Mouse (Mus musculus) forebrain, embryonic 14.5 days (tissue): ENCODE results near the gene Nr4a1. TPM values are rescaled to one million over a fixed set of nuclear protein-coding genes. Genes with fewer than 3 reads are reported as not detected.

Experiments
- ATAC-seq: fragments of 200-750 bp; cut with Nextera tagmentation; 2 replicates; pipeline ENCODE4 v1.8.0; 2017; ENCODE audit warnings: mild to moderate bottlenecking, moderate library complexity
- DNase-seq: peaks from one replicate; pipeline ENCODE4 v3.0.0-alpha.2; 2015; ENCODE audit warnings: low spot score
- H3K27ac ChIP-seq: fragments of 300-500 bp; sonication (generic); 2 replicates; pipeline ENCODE4 v1.5.1; 2014; ENCODE audit warnings: low read depth, mild to moderate bottlenecking, control low read depth, low read length, moderate library complexity
- H3K27me3 ChIP-seq: fragments of 300-500 bp; sonication (generic); replicated peaks from 2 replicates; pipeline ENCODE4 v1.6.1; 2014; ENCODE audit warnings: low read length, control low read depth, mixed read lengths; ENCODE audit not compliant: control insufficient read depth, insufficient read depth
- H3K36me3 ChIP-seq: fragments of 300-500 bp; sonication (generic); 2 replicates; pipeline ENCODE4 v1.6.1; 2014; ENCODE audit warnings: low read length, control low read depth; ENCODE audit not compliant: control insufficient read depth, insufficient read depth
- H3K4me1 ChIP-seq: fragments of 300-500 bp; sonication (generic); 2 replicates; pipeline ENCODE4 v1.6.1; 2014; ENCODE audit warnings: antibody characterized with exemption, low read length, control low read depth; ENCODE audit not compliant: control insufficient read depth, insufficient read depth
- H3K4me2 ChIP-seq: fragments of 300-500 bp; sonication (generic); 2 replicates; pipeline ENCODE4 v1.6.1; 2014; ENCODE audit warnings: mild to moderate bottlenecking, control low read depth, low read length
- H3K4me3 ChIP-seq: fragments of 300-500 bp; sonication (generic); 2 replicates; pipeline ENCODE4 v1.5.1; 2014; ENCODE audit warnings: low read depth, low read length, control low read depth
- H3K9ac ChIP-seq: fragments of 300-500 bp; sonication (generic); 2 replicates; pipeline ENCODE4 v1.6.1; 2014; ENCODE audit warnings: mild to moderate bottlenecking, low read length, control low read depth, moderate library complexity
- H3K9me3 ChIP-seq: fragments of 300-500 bp; sonication (generic); replicated peaks from 2 replicates; pipeline ENCODE4 v1.6.1; 2016; ENCODE audit warnings: low read length, control low read depth, mixed read lengths; ENCODE audit not compliant: control insufficient read depth
- WGBS: fragments of 180-500 bp; shearing (Covaris S2); extraction: QIAGEN DNeasy Blood & Tissue Kit; methylation state at CpG from one replicate; pipeline ENCODE4 v1.1.7; 2014; 5-methylcytosine and 5-hydroxymethylcytosine counted together
- polyA plus RNA-seq: library from polyadenylated mRNA; unstranded; fragments of >200 nt; fragmentation: Nextera tagmentation; extraction: Ambion mirVana; gene quantifications from 2 replicates; pipeline ENCODE4 v1.2.1, GENCODE M21; 2014

Gene Nr4a1
- polyA plus RNA-seq, 1 experiment from 2014 or later = 2.1 TPM

GRCm38 (mm10) chr15:101256463-101257206 is 2.6 kb downstream of the Nr4a1 start:
- H3K9ac ChIP-seq = no peak overlapping the region
- no peak for ATAC-seq
- H3K4me1 ChIP-seq = 0 out of 2 replicates have a peak, but pooled peaks cover 3% of the 10 kb centered on the region
- WGBS = 80% methylated on average over 14 of the region's 14 CpGs
- H3K36me3 ChIP-seq = no peaks in the 10 kb centered on the region
- no peak overlapping the region for H3K4me2 ChIP-seq
- no peak for DNase-seq
- H3K9me3 ChIP-seq = no peaks in the 10 kb centered on the region
- no peak overlapping the region for H3K4me3 ChIP-seq
- no peaks in the 10 kb centered on the region for H3K27me3 ChIP-seq
- no peak overlapping the region for H3K27ac ChIP-seq

DNA sequence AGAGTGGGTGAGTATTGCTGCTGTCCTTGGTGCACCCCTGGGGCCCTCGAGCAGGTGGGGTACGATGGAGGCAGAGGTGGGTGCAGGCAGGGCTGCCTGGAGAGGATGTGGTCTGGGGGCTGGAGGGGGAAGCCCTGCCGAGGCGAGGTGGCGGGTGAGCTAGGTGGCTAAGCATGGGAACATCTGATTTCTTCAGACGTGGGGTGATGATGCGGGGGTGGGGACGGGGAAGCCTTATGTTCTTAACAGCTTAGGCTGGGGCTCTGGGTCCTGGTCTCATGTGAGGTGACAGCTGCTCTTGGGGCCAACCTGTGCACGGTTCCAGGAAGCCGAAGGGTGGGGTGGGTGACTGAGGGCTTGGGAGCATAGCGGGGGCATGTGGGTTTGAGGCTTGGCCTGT is 4.4 kb downstream of the Nr4a1 start:
- no peak for DNase-seq
- Histone ChIP-seq H3K36me3 (no peaks in the 10 kb centered on the region), H3K27me3 (no peaks in the 10 kb centered on the region), H3K27ac (no peak overlapping the region), H3K4me1 (0 out of 2 replicates have a peak, but pooled peaks cover 3% of the 10 kb centered on the region), H3K9me3 (no peaks in the 10 kb centered on the region), H3K4me2 (no peak overlapping the region), H3K4me3 (no peak overlapping the region), H3K9ac (no peak overlapping the region)
- ATAC-seq = no peak
- 88% methylated on average over 11 of the region's 11 CpGs for WGBS

- WGBS = 85% methylated on average over 3 of the region's 3 CpGs
- H3K36me3 ChIP-seq = no peaks in the 10 kb centered on the region
- H3K9me3 ChIP-seq = no peaks in the 10 kb centered on the region
- ATAC-seq (no peak), DNase-seq (no peak)
- no peaks in the 10 kb centered on the region for H3K4me1 ChIP-seq
- no peak overlapping the region for H3K27ac ChIP-seq
- no peak overlapping the region for H3K4me3 ChIP-seq
- no peaks in the 10 kb centered on the region for H3K27me3 ChIP-seq
- H3K9ac ChIP-seq = no peak overlapping the region
- no peak overlapping the region for H3K4me2 ChIP-seq
These were observed 5.9 kb downstream of the Nr4a1 start for GRCm38 (mm10) chr15:101259922-101260321.

- no peaks in the 10 kb centered on the region for H3K9me3 ChIP-seq
- H3K27ac ChIP-seq = no peak overlapping the region
- no peak overlapping the region for H3K9ac ChIP-seq
- H3K4me3 ChIP-seq = no peak overlapping the region
- DNase-seq (no peak), ATAC-seq (no peak)
- no peak overlapping the region for H3K4me2 ChIP-seq
- 81% methylated on average over 10 of the region's 10 CpGs for WGBS
- H3K4me1 ChIP-seq = no peaks in the 10 kb centered on the region
- H3K27me3 ChIP-seq = no peaks in the 10 kb centered on the region
- H3K36me3 ChIP-seq = no peaks in the 10 kb centered on the region
These were observed 6.3 kb downstream of the Nr4a1 start for GRCm38 (mm10) chr15:101260387-101260786.

- no peak for ATAC-seq
- no peak overlapping the region for H3K27ac ChIP-seq
- H3K27me3 ChIP-seq = peaks cover 6% of the 10 kb centered on the region; the same call in 1 of the 2 replicates
- no peak overlapping the region for H3K9ac ChIP-seq
- H3K9me3 ChIP-seq = no peaks in the 10 kb centered on the region
- no peaks in the 10 kb centered on the region for H3K36me3 ChIP-seq
- WGBS = 74% methylated on average over 13 of the region's 13 CpGs
- peaks cover 5% of the 10 kb centered on the region for H3K4me1 ChIP-seq
- no peak overlapping the region for H3K4me2 ChIP-seq
- no peak for DNase-seq
- H3K4me3 ChIP-seq = no peak overlapping the region
These were observed 7.0 kb downstream of the Nr4a1 start for GRCm38 (mm10) chr15:101260874-101261622.

DNA sequence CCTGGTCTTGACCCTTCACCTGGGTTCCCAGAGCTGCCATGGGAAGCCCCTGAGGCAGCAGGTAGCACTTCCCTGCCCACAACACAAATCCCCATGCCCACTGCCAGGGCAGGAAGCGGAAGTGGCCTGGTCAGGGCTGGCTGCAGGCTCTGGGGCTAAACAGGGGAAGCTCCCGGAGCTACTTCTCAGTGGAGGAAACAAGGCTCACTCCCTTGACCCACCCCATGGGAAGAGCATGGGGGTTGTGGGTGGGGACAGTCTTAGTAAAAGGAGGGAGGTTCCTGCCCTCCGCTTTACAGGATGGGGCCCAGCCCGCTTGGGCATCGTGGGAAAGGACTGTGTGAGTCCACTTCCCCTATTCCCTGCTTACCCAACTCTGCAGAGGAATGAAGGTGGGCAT is 8.4 kb downstream of the Nr4a1 start:
- Histone ChIP-seq H3K4me1 (peaks cover 6% of the 10 kb centered on the region), H3K4me2 (no peak overlapping the region), H3K9me3 (no peaks in the 10 kb centered on the region), H3K27ac (no peak overlapping the region), H3K27me3 (peaks cover 13% of the 10 kb centered on the region; the same call in 1 of the 2 replicates), H3K4me3 (no peak overlapping the region), H3K9ac (no peak overlapping the region), H3K36me3 (no peaks in the 10 kb centered on the region)
- DNase-seq (no peak), ATAC-seq (no peak)
- WGBS = 80% methylated on average over 5 of the region's 5 CpGs

DNA sequence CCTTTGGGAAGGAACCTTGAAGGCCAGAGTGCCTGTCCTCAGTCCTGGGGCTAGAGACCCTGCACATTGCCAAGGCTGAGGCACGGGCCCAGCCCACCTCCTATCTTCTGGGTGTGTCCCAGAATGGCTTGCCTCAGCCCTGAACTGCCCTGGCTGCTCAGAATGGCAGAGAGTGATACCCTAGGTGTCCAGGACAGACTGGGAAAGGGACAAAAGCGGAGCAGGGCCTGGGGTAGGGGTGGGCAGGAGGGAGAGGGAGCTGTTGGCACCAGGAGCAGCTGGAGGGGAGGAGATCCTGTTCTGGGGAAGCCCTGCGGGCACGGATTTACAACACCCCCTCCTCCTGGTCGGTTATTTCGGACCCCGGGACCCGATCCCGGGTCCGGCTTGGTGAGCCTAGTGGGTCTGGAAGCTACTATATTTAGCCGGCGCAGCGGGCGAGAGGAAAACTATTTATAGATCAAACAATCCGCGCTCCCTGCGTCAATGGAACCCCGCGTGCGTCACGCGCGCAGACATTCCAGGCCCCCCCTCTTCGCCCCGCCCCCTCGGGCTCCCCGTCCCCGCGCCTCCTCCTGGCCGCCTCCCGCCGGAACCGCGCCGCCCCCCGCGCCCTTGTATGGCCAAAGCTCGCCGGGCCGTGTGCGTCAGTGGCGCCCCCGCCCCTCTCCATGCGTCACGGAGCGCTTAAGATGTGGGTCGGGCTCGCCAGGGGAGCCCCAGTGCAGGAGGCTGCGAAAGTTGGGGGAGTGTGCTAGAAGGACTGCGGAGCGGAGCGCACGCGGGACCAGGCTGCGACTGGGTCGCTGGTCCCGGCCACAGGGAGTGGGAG is 12.3 kb downstream of the Nr4a1 start:
- H3K27ac ChIP-seq = no peak overlapping the region
- H3K27me3 ChIP-seq = peaks cover 16% of the 10 kb centered on the region; the same call in 1 of the 2 replicates
- H3K4me2 ChIP-seq = peak overlapping the region; percentile 82
- H3K9me3 ChIP-seq = no peaks in the 10 kb centered on the region
- H3K4me1 ChIP-seq = peaks cover 6% of the 10 kb centered on the region
- DNase-seq (peak; percentile 75), ATAC-seq (peak; percentile 77)
- H3K4me3 ChIP-seq = peak overlapping the region; percentile 43
- peak overlapping the region; percentile 55 for H3K9ac ChIP-seq
- WGBS = 1% methylated on average over 46 of the region's 57 CpGs
- peaks cover 6% of the 10 kb centered on the region; the same call in 1 of the 2 replicates for H3K36me3 ChIP-seq

GRCm38 (mm10) chr15:101267053-101268032 is 13.3 kb downstream of the Nr4a1 start:
- 7% methylated on average over 25 of the region's 25 CpGs for WGBS
- Histone ChIP-seq H3K27me3 (peaks cover 16% of the 10 kb centered on the region; the same call in 1 of the 2 replicates), H3K9me3 (no peaks in the 10 kb centered on the region), H3K36me3 (peaks cover 11% of the 10 kb centered on the region), H3K4me2 (peak overlapping the region; percentile 82), H3K27ac (no peak overlapping the region), H3K4me3 (peak overlapping the region; percentile 43), H3K9ac (peak overlapping the region; percentile 55; the same call in 1 of the 2 replicates), H3K4me1 (peaks cover 6% of the 10 kb centered on the region)
- peak; percentile 24; the same call in 1 of the 2 replicates for ATAC-seq
- DNase-seq = no peak
